Mouse (Mus musculus) neural tube, embryonic 13.5 days (tissue): Measurements from ENCODE around the gene Tctn1. TPM values are rescaled to one million over a fixed set of nuclear protein-coding genes. Genes with fewer than 3 reads are reported as not detected.
A peak's percentile ranks its signal among the peaks of the same experiment; 100 is the strongest.

Experiments used
- ATAC-seq: fragments of 200-750 bp; cut with Nextera tagmentation; 2 replicates; pipeline ENCODE4 v1.8.0; 2017; ENCODE audit warnings: low read depth, mild to moderate bottlenecking, moderate TSS enrichment, moderate library complexity
- H3K27ac ChIP-seq: fragments of 300-500 bp; sonication (generic); replicated peaks from 2 replicates; pipeline ENCODE4 v1.5.1; 2015; ENCODE audit warnings: moderate library complexity, mild to moderate bottlenecking, inconsistent platforms
- H3K27me3 ChIP-seq: fragments of 300-500 bp; sonication (generic); 2 replicates; pipeline ENCODE4 v1.6.1; 2015; ENCODE audit warnings: mild to moderate bottlenecking, inconsistent platforms
- H3K36me3 ChIP-seq: fragments of 300-500 bp; sonication (generic); 2 replicates; pipeline ENCODE4 v1.6.1; 2015; ENCODE audit warnings: mild to moderate bottlenecking, inconsistent platforms
- H3K4me1 ChIP-seq: fragments of 300-500 bp; sonication (generic); replicated peaks from 2 replicates; pipeline ENCODE4 v1.6.1; 2015; ENCODE audit warnings: inconsistent platforms
- H3K4me2 ChIP-seq: fragments of 300-500 bp; sonication (generic); 2 replicates; pipeline ENCODE4 v1.6.1; 2015; ENCODE audit warnings: inconsistent platforms, mild to moderate bottlenecking, moderate library complexity
- H3K4me3 ChIP-seq: fragments of 300-500 bp; sonication (generic); 2 replicates; pipeline ENCODE4 v1.5.1; 2015; ENCODE audit warnings: mild to moderate bottlenecking, inconsistent platforms
- H3K9ac ChIP-seq: fragments of 300-500 bp; sonication (generic); 2 replicates; pipeline ENCODE4 v1.6.1; 2015; ENCODE audit warnings: moderate library complexity, mild to moderate bottlenecking, inconsistent platforms
- H3K9me3 ChIP-seq: fragments of 300-500 bp; sonication (generic); 2 replicates; pipeline ENCODE4 v1.6.1; 2016; ENCODE audit warnings: inconsistent platforms
- WGBS: fragments of 180-500 bp; shearing (Covaris S2); methylation state at CpG from one replicate; pipeline ENCODE4 v1.1.7; 2015; 5-methylcytosine and 5-hydroxymethylcytosine counted together
- polyA plus RNA-seq: library from polyadenylated mRNA; unstranded; fragments of >200 nt; fragmentation: Nextera tagmentation; extraction: Ambion mirVana; gene quantifications from 2 replicates; pipeline ENCODE4 v1.2.1, GENCODE M21; 2015

Tctn1 gene
- polyA plus RNA-seq, 1 experiment from 2014 or later: 4.8 TPM

DNA sequence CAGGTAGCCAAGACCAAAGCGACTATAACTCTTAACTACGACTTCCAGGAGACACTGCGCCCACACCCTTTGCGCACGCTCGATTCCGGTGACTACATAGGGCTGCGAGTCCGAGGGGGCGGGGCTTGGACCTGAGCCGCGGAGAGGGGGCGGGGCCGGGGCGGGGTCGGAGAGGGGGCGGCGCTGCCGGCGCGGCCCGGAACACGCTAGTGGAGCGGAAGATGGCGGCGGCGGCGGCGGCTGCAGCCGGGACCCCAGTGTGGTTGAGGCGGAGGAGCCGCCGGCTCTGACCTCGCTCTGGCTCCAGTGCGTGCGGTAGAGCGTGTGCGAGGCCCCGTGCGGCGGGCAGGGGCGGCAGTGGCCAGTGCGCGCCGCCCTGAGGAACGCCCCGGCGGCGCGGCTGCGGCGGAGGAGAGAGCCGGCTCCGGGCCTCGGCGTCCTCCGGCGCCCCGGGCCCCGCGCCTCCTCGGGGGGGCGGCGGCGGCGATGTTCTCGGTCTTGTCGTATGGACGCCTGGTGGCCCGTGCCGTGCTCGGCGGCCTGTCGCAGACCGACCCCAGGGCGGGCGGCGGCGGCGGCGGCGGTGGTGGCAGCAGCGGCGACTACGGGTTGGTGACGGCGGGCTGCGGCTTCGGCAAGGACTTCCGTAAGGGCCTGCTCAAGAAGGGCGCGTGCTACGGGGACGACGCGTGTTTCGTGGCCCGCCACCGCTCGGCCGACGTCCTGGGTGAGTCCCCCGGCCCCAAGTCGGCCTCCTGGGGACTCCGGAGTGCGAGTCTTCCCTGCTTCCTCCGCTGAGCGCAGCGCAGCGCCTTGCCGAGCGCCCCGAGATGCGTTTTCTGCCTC lies 20.1 kb upstream of the Tctn1 start, which contains the start of gene Pptc7:
TSS of gene Pptc7 (plus strand) at position 183 of the 846 bp plus-strand sequence.
- H3K27me3 ChIP-seq: peaks cover 4% of the 10 kb centered on the region; the same call in 1 of the 2 replicates
- peak; percentile 94 for ATAC-seq
- peaks cover 23% of the 10 kb centered on the region for H3K4me1 ChIP-seq
- H3K27ac ChIP-seq: peak within 1 kb of the TSS; percentile 90
- peaks cover 16% of the 10 kb centered on the region for H3K36me3 ChIP-seq
- no peaks in the 10 kb centered on the region for H3K9me3 ChIP-seq
- peak within 1 kb of the TSS; percentile 98 for H3K4me2 ChIP-seq
- WGBS: under 1% methylated on average over 92 of the region's 114 CpGs
- H3K9ac ChIP-seq: peak within 1 kb of the TSS; percentile 94
- peak within 1 kb of the TSS; percentile 96 for H3K4me3 ChIP-seq

DNA sequence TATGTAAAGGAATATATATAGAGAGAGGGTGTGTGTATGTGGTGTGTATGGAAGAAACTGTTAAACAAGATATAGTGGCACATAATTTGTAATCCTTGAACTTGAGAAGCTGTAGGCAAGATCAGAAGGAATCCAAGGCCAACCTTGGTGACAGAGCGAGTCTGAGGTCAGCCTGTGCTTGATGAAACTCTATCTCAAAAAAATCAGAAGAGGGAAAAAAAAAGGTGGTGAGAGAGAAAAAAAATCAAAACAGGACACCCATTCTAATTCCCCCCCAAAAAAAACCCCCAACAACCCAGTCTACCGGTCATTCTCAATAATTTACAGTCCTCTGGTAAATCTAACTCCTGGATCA lies 19.5 kb upstream of the Tctn1 start:
- Histone ChIP-seq H3K4me2 (peak overlapping the region; percentile 98), H3K4me3 (peak overlapping the region; percentile 96; the same call in 1 of the 2 replicates), H3K9me3 (no peaks in the 10 kb centered on the region), H3K4me1 (peaks cover 23% of the 10 kb centered on the region), H3K36me3 (peaks cover 16% of the 10 kb centered on the region), H3K27ac (no peak overlapping the region), H3K27me3 (peaks cover 4% of the 10 kb centered on the region; the same call in 1 of the 2 replicates), H3K9ac (no peak overlapping the region)
- ATAC-seq: no peak
- 30% methylated on average over 2 of the region's 2 CpGs for whole genome bisulfite sequencing

DNA sequence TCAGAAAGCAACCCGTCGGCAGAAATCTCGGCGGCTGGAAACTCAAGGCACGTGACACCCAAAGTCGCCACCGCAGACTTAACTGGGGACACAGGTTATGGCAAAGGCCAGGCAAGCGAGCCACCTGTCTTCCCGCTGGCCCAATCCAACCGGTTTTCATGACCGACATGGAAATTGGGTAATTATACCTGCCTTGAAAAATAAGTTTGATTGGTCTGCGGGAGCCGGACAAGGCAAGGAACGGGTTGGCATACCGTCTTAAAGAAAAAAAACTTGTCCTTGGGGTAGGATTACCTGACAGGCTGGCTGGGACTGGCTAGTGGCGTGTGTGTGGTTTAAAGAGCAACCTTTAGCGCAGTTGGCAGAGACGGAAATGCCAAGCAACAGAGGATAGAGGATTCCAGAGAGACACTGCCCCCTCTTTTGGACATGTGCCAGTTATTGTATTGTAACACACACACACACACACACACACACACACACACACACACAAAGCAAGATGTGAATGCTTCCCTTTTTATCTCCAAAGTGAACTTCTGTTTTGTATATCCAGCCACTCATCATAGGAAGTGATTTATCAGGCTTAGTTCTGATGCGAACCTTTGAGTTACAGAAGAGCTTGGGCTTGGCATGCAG lies 16.7 kb upstream of the Tctn1 start:
- Histone ChIP-seq H3K4me1 (peaks cover 9% of the 10 kb centered on the region), H3K9ac (no peak overlapping the region), H3K9me3 (no peaks in the 10 kb centered on the region), H3K27me3 (peaks cover 4% of the 10 kb centered on the region; the same call in 1 of the 2 replicates), H3K36me3 (no peaks in the 10 kb centered on the region), H3K27ac (no peak overlapping the region), H3K4me2 (peak overlapping the region; percentile 28; the same call in 1 of the 2 replicates), H3K4me3 (no peak overlapping the region)
- 43% methylated on average over 19 of the region's 19 CpGs for WGBS
- ATAC-seq: no peak

DNA sequence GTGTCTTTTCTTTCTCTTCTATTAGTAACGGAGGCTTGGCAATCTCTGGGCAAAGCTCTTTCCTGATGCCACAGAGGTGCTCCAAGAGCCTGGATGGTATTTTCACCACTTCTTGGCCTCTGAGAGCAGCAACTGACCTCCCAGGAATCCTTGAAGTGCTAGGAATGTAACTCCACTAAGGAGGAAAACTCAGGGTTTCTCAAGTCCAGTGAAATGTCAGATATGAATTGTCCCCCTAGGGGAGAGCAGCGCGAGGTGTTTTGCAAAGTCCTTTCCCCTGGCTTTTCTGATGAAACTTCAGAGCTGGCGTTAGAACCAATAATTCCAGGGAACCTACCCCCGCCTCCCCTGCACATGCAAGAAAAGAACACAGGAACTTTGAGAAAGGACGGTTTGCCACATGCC lies 16.2 kb upstream of the Tctn1 start:
- ATAC-seq: no peak
- Histone ChIP-seq H3K9me3 (no peaks in the 10 kb centered on the region), H3K9ac (no peak overlapping the region), H3K36me3 (no peaks in the 10 kb centered on the region), H3K27me3 (peaks cover 4% of the 10 kb centered on the region; the same call in 1 of the 2 replicates), H3K27ac (no peak overlapping the region), H3K4me1 (peaks cover 4% of the 10 kb centered on the region), H3K4me2 (peak overlapping the region; percentile 28; the same call in 1 of the 2 replicates), H3K4me3 (no peak overlapping the region)
- 65% methylated on average over 6 of the region's 6 CpGs for WGBS

DNA sequence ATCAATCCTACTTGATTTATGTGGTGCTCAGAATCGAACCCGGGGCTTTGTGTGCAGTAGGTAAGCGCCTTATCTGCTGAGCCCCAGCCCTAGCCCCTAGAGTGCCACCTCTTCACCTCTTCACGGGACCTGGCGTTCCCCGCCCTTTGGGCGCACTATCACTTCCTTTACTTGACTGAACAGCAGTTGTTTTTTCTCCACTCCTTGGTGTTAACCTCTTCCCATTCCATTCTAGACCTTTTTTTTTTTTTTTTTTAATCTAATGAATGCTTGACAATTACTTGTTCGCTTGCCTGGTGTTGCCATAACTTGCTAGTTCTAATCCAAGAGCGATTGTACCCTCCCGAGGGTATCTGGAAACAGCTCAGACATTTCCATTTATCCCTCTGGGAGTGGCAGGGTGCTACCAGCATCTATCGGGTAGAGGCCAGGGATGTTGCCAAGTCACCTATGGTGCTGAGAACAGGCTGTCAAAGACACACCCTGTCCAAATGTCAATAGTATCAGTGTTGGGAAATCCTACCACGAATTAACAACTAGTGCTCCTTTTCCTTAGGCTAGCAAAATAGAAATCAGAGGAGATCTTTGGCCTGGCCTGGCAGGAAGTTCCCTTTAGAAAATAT lies 15.7 kb upstream of the Tctn1 start:
- Histone ChIP-seq H3K4me3 (no peak overlapping the region), H3K4me1 (no peaks in the 10 kb centered on the region), H3K9ac (no peak overlapping the region), H3K9me3 (no peaks in the 10 kb centered on the region), H3K4me2 (no peak overlapping the region), H3K27me3 (peaks cover 4% of the 10 kb centered on the region; the same call in 1 of the 2 replicates), H3K36me3 (no peaks in the 10 kb centered on the region), H3K27ac (no peak overlapping the region)
- WGBS: 87% methylated on average over 12 of the region's 12 CpGs
- no peak for ATAC-seq

DNA sequence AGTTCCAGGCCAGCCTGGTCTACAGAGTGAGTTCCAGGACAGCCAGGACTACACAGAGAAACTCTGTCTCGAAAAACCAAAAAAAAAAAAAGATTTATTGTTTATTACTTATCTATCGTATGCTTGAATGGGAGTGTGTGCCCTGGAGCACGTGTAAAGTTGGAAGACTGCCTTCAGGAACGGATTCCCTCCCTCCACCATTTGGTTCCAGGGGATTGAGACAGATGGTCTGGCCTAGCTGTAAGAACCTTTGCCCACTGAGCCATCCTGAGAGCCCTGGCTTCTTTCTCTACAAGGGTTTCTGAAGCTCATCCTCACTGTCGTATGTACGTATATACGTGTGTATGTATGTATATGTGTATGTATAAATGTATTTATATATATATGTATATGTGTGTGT lies 14.7 kb upstream of the Tctn1 start:
- H3K4me1 ChIP-seq: no peaks in the 10 kb centered on the region; the same call in 1 of the 2 replicates
- no peak overlapping the region for H3K4me2 ChIP-seq
- H3K9ac ChIP-seq: no peak overlapping the region
- no peaks in the 10 kb centered on the region for H3K36me3 ChIP-seq
- ATAC-seq: no peak
- peaks cover 4% of the 10 kb centered on the region; the same call in 1 of the 2 replicates for H3K27me3 ChIP-seq
- no peak overlapping the region for H3K4me3 ChIP-seq
- H3K9me3 ChIP-seq: no peaks in the 10 kb centered on the region
- WGBS: 74% methylated on average over 7 of the region's 7 CpGs
- no peak overlapping the region for H3K27ac ChIP-seq

DNA sequence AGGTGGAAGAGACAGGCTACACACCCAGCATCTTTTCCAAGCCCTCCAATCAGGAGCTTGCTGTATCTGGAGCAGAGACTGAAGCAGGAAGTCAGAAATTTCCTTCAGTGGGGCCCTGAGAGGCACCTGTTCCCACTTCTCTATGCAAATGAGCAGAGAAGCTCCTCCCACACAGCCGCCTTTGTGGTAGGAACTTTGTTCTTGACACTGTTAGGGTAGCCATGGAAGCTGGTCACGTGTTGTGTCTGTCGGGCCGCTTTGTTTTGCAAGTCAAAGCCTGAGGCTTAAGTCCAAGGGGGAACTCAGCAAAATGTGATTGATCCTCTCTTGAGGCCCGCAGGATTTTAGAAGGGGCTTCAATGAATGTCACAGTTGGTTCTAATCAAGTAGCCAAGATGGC lies 10.5 kb upstream of the Tctn1 start:
- Histone ChIP-seq H3K4me3 (no peak overlapping the region), H3K9ac (no peak overlapping the region), H3K27me3 (no peaks in the 10 kb centered on the region), H3K36me3 (no peaks in the 10 kb centered on the region), H3K9me3 (no peaks in the 10 kb centered on the region), H3K4me1 (no peaks in the 10 kb centered on the region; the same call in 1 of the 2 replicates), H3K27ac (no peak overlapping the region), H3K4me2 (no peak overlapping the region)
- 26% methylated on average over 5 of the region's 5 CpGs for WGBS
- no peak for ATAC-seq

DNA sequence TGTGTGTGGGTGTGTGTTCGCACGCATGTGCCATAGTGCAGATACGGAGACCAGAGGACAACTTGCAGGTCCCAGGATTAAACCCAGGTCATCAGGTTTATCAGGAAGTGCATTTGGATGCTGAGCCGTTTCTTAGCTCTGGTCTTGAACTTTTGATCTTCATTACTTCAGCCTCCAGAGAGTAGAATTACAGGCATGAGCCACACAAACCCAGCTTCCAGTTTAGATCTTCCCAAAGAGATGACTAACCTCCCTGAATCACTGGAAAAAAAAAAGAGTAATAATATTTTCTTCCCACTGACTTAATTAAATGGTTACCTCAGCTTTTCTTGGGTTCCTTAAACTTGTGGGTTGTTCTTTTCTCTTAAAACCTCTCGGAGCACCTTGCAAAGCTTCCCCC lies 8.6 kb upstream of the Tctn1 start:
- Histone ChIP-seq H3K27ac (no peak overlapping the region), H3K4me2 (no peak overlapping the region), H3K4me3 (no peak overlapping the region), H3K9ac (no peak overlapping the region), H3K36me3 (no peaks in the 10 kb centered on the region), H3K4me1 (no peaks in the 10 kb centered on the region; the same call in 1 of the 2 replicates), H3K27me3 (no peaks in the 10 kb centered on the region), H3K9me3 (no peaks in the 10 kb centered on the region)
- 91% methylated on average over 5 of the region's 5 CpGs for WGBS
- ATAC-seq: no peak

DNA sequence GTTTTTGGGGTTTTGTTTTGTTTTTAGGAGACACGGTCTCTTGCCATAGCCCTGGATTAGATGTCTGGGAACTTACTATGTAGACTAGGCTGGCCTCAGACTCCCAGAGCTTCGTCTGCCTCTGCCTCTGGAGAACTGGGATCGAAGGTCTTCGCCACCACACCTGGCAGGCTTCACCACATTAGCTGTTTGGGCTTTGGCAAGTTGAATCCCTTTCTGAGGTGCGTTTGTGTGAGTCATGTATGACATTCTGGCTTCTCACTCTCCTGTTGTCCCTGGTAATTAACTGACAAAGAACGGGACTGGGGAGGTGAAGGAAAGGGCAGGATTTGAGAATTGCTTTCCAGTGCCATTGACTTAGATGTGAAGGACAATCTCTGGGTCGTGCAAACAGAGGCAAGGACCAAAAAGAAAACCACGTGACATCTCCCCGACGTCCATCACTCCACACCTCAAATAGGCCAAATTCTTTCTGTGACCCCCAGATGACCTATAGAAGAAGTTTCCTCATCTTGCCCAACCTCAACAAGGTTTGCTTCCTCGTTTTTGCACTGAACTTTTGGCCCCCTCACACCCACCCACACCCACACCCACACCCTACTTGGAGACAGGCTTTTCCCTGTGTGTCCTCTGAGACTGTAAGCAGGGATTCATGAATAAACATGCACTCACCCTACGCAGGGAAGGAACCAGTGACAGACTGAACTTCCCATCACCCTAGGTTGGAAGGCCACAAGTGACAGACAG lies 4.8 kb upstream of the Tctn1 start:
- Histone ChIP-seq H3K9me3 (no peaks in the 10 kb centered on the region), H3K4me2 (no peak overlapping the region), H3K27me3 (no peaks in the 10 kb centered on the region), H3K27ac (no peak overlapping the region), H3K4me1 (no peaks in the 10 kb centered on the region; the same call in 1 of the 2 replicates), H3K9ac (no peak overlapping the region), H3K36me3 (no peaks in the 10 kb centered on the region), H3K4me3 (no peak overlapping the region)
- whole genome bisulfite sequencing: 72% methylated on average over 12 of the region's 12 CpGs
- ATAC-seq: no peak

DNA sequence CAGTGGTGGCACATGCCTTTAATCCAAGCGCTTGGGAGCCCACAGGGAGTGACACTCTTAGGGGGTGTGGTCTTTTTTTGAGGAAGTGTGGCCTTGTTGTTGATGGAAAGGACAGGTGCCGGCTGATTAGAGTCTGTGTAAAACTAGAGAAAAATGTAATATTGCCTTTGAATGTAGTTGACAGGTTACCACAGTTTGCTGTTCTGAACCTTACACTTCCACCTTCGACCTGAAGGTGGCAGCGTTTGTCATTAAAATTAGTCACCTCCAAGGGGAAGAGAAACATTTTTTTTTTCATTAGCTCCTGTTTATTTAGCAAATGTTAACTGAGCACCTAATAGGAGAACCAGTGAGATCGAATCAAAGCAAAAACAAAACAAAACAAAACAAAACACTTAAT lies 3.6 kb upstream of the Tctn1 start:
- H3K4me1 ChIP-seq: peaks cover 10% of the 10 kb centered on the region
- ATAC-seq: no peak
- H3K4me2 ChIP-seq: no peak overlapping the region
- no peak overlapping the region for H3K27ac ChIP-seq
- H3K9ac ChIP-seq: no peak overlapping the region
- no peak overlapping the region for H3K4me3 ChIP-seq
- no peaks in the 10 kb centered on the region for H3K36me3 ChIP-seq
- H3K9me3 ChIP-seq: no peaks in the 10 kb centered on the region
- whole genome bisulfite sequencing: 33% methylated on average over 5 of the region's 5 CpGs
- H3K27me3 ChIP-seq: no peaks in the 10 kb centered on the region

DNA sequence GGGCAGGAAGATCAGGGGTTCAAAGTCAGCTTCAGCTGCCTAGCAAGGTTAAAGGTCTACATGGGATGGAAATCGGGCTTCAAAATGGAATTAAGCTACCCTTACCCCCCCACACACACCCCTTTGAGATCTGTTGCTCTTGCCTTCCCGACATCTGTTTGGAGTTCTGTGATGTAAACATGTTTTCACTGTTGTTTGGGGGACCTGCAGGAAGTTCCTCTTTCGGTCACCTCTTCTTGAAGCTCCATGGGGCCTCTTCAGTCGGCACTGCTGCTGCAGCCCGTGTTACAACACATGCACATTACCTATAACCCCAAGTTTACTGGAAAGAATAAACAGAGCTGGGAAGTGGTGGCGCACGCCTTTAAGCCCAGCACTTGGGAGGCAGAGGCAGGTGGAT lies 2.9 kb upstream of the Tctn1 start:
- no peak overlapping the region for H3K4me3 ChIP-seq
- WGBS: 82% methylated on average over 7 of the region's 7 CpGs
- no peaks in the 10 kb centered on the region for H3K27me3 ChIP-seq
- H3K4me1 ChIP-seq: peaks cover 17% of the 10 kb centered on the region
- no peak overlapping the region for H3K27ac ChIP-seq
- no peak overlapping the region for H3K4me2 ChIP-seq
- no peaks in the 10 kb centered on the region for H3K9me3 ChIP-seq
- H3K9ac ChIP-seq: no peak overlapping the region
- ATAC-seq: no peak
- H3K36me3 ChIP-seq: no peaks in the 10 kb centered on the region
